In the genomic region with DNA sequence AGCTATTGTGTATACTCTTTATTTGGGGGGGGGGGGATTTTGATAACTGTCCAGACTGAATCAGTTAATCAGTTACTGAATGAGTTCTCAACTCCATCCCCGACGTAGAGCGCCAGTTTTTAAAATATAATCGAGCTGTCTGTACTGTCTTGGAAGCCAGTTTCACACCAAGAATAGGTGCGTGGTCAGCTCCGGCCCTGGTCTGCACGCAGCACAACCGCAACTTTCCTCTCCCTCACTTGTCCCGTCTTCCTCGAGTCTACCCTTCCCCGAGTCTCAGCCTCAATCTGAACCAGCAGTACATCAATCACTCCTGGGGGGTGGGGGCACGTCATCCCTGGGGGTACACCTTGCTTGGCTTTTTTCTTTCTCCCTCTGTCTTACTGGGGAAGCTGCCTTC, we compare ENCODE assay signal across 15 mouse cellular contexts. TPM values are rescaled to one million over a fixed set of nuclear protein-coding genes. Genes with fewer than 3 reads are reported as not detected.
DNase-seq lines count a peak whose midpoint lies in the region; ATAC-seq lines count a peak whose summit lies in the region.
"Had no signal": no experiment of that assay in that cellular context is flagged by ENCODE, and none has a peak within 500 bp of the region (broad histone marks: within the 10 kb centered on the region; RNA-seq: fewer than 3 reads in every experiment).

No protein-coding gene starts in this region.

- WGBS in heart, embryonic 14.5 days: 91% methylated on average over 12 of the region's 12 CpGs
- 85% methylated on average over 12 of the region's 12 CpGs for WGBS in heart, embryonic 12.5 days
- WGBS in forebrain, embryonic 13.5 days: 39% methylated on average over 12 of the region's 12 CpGs
- WGBS in hindbrain, embryonic 13.5 days: 28% methylated on average over 12 of the region's 12 CpGs
- WGBS in midbrain, embryonic 16.5 days: 32% methylated on average over 12 of the region's 12 CpGs

- H3K36me3 ChIP-seq in heart, embryonic 14.5 days (ENCODE audit: control insufficient read depth, insufficient read depth, low read length): peaks cover 54% of the 10 kb centered on the region
- H3K36me3 ChIP-seq in heart, embryonic 12.5 days: peaks cover 29% of the 10 kb centered on the region
- H3K36me3 ChIP-seq in forebrain, embryonic 13.5 days (ENCODE audit: poor library complexity, severe bottlenecking): no peaks in the 10 kb centered on the region
- no peaks in the 10 kb centered on the region for H3K36me3 ChIP-seq in hindbrain, embryonic 13.5 days
- no peaks in the 10 kb centered on the region for H3K36me3 ChIP-seq in midbrain, embryonic 16.5 days (ENCODE audit: control insufficient read depth, insufficient read depth, low read length)
- H3K36me3 ChIP-seq: heart, embryonic 15.5 days had no signal

- DNase-seq in adrenal gland, adult 2 months: no peak
- DNase-seq in right cerebral cortex, postnatal 14 days: no peak
- no peak for DNase-seq in layer of hippocampus, postnatal 10 days (ENCODE audit: low spot score in 2 of 2)
- DNase-seq: B cell, adult 2 months; cerebellum, adult 18-20 months; kidney, adult 8-10 months; kidney, postnatal 36 days; thymus, adult 2 months had no signal

- H3K4me1 ChIP-seq in heart, embryonic 14.5 days (ENCODE audit: control insufficient read depth in 2 of 2, insufficient read depth in 2 of 2, low read length in 2 of 2): peaks cover 13 to 25% of the 10 kb centered on the region in 2 experiments
- H3K4me1 ChIP-seq in heart, embryonic 12.5 days (replicated peaks): peaks cover 28% of the 10 kb centered on the region
- H3K4me1 ChIP-seq in forebrain, embryonic 13.5 days: peaks cover 39% of the 10 kb centered on the region
- H3K4me1 ChIP-seq in hindbrain, embryonic 13.5 days (replicated peaks): peaks cover 15% of the 10 kb centered on the region
- H3K4me1 ChIP-seq in midbrain, embryonic 16.5 days (ENCODE audit: control insufficient read depth, insufficient read depth, low read length): peaks cover 6% of the 10 kb centered on the region; the same call in 1 of the 2 replicates

- H3K27me3 ChIP-seq in heart, embryonic 14.5 days (ENCODE audit: control insufficient read depth, insufficient read depth, low read length): no peaks in the 10 kb centered on the region
- no peaks in the 10 kb centered on the region for H3K27me3 ChIP-seq in heart, embryonic 12.5 days (replicated peaks)
- peaks cover 18% of the 10 kb centered on the region for H3K27me3 ChIP-seq in forebrain, embryonic 13.5 days
- peaks cover 81% of the 10 kb centered on the region for H3K27me3 ChIP-seq in hindbrain, embryonic 13.5 days
- peaks cover 17% of the 10 kb centered on the region for H3K27me3 ChIP-seq in midbrain, embryonic 16.5 days (ENCODE audit: control insufficient read depth, insufficient read depth, low read depth, low read length)
- H3K27me3 ChIP-seq: heart, embryonic 15.5 days had no signal

- H3K9ac ChIP-seq in heart, embryonic 14.5 days (ENCODE audit: low read length): 0 out of 2 replicates have a peak overlapping the region, but pooled peaks have one; percentile 8
- H3K9ac ChIP-seq in heart, embryonic 12.5 days: no peak overlapping the region
- H3K9ac ChIP-seq in forebrain, embryonic 13.5 days: no peak overlapping the region
- H3K9ac ChIP-seq in hindbrain, embryonic 13.5 days: no peak overlapping the region
- no peak overlapping the region for H3K9ac ChIP-seq in midbrain, embryonic 16.5 days (ENCODE audit: low read depth, low read length)
- H3K9ac ChIP-seq: heart, embryonic 15.5 days; liver, embryonic 14.5 days had no signal

- H3K27ac ChIP-seq in heart, embryonic 14.5 days (replicated peaks in 1 of 2; ENCODE audit: control insufficient read depth in 1 of 2, insufficient read depth in 1 of 2, low read depth in 2 of 2, low read length in 2 of 2): no peak overlapping the region
- H3K27ac ChIP-seq in heart, embryonic 12.5 days (ENCODE audit: poor library complexity, severe bottlenecking): no peak overlapping the region
- no peak overlapping the region for H3K27ac ChIP-seq in forebrain, embryonic 13.5 days
- H3K27ac ChIP-seq in hindbrain, embryonic 13.5 days: no peak overlapping the region
- no peak overlapping the region for H3K27ac ChIP-seq in midbrain, embryonic 16.5 days (ENCODE audit: low read length)
- H3K27ac ChIP-seq: heart, embryonic 15.5 days; liver, embryonic 14.5 days had no signal

- H3K9me3 ChIP-seq in heart, embryonic 14.5 days (ENCODE audit: control insufficient read depth, low read length): no peaks in the 10 kb centered on the region
- H3K9me3 ChIP-seq in heart, embryonic 12.5 days (replicated peaks): no peaks in the 10 kb centered on the region
- H3K9me3 ChIP-seq in forebrain, embryonic 13.5 days (replicated peaks): no peaks in the 10 kb centered on the region
- no peaks in the 10 kb centered on the region for H3K9me3 ChIP-seq in hindbrain, embryonic 13.5 days
- no peaks in the 10 kb centered on the region for H3K9me3 ChIP-seq in midbrain, embryonic 16.5 days (replicated peaks; ENCODE audit: control insufficient read depth, low read length, poor library complexity, severe bottlenecking)
- H3K9me3 ChIP-seq: heart, embryonic 15.5 days had no signal

- no peak overlapping the region for H3K4me2 ChIP-seq in heart, embryonic 14.5 days (ENCODE audit: low read length)
- no peak overlapping the region for H3K4me2 ChIP-seq in heart, embryonic 12.5 days
- H3K4me2 ChIP-seq in forebrain, embryonic 13.5 days: peak overlapping the region; percentile 47
- H3K4me2 ChIP-seq in hindbrain, embryonic 13.5 days: peak overlapping the region; percentile 41
- H3K4me2 ChIP-seq in midbrain, embryonic 16.5 days (ENCODE audit: low read length): peak overlapping the region; percentile 48
- H3K4me2 ChIP-seq: heart, embryonic 15.5 days had no signal

- no peak for ATAC-seq in heart, embryonic 14.5 days (ENCODE audit: insufficient number of reproducible peaks, insufficient read depth, low FRiP score, low read depth)
- no peak for ATAC-seq in heart, embryonic 12.5 days (ENCODE audit: insufficient number of reproducible peaks, low FRiP score)
- ATAC-seq in forebrain, embryonic 13.5 days: peak; percentile 24
- ATAC-seq in hindbrain, embryonic 13.5 days (ENCODE audit: low FRiP score): 0 out of 2 replicates have a peak, but pooled peaks have one; percentile 36
- 0 out of 2 replicates have a peak, but pooled peaks have one; percentile 38 for ATAC-seq in midbrain, embryonic 16.5 days

- H3K4me3 ChIP-seq in heart, embryonic 14.5 days (ENCODE audit: control insufficient read depth in 1 of 2, insufficient read depth in 1 of 2, low read depth in 1 of 2, low read length in 2 of 2): no peak overlapping the region
- no peak overlapping the region for H3K4me3 ChIP-seq in heart, embryonic 12.5 days
- H3K4me3 ChIP-seq in forebrain, embryonic 13.5 days: peak overlapping the region; percentile 18; the same call in 1 of the 2 replicates
- H3K4me3 ChIP-seq in hindbrain, embryonic 13.5 days: 0 out of 2 replicates have a peak overlapping the region, but pooled peaks have one; percentile 14
- no peak overlapping the region for H3K4me3 ChIP-seq in midbrain, embryonic 16.5 days (ENCODE audit: low read depth, low read length)
- H3K4me3 ChIP-seq: heart, embryonic 15.5 days had no signal

RNA-seq across cellular contexts. Expression of a gene that starts 8.4 kb away (rescaled TPM):
- polyA plus RNA-seq in heart, embryonic 14.5 days (2014; fragmentation: Nextera tagmentation; extraction: Ambion mirVana): 24.0 and 25.5 TPM in 2 replicates
- 27.4 and 28.1 TPM in 2 replicates for polyA plus RNA-seq in heart, embryonic 12.5 days (2016; fragmentation: Nextera tagmentation; extraction: Ambion mirVana)
- polyA plus RNA-seq in forebrain, embryonic 13.5 days (2015; fragmentation: Nextera tagmentation; extraction: Ambion mirVana): 18.6 and 19.7 TPM in 2 replicates
- 7.1 and 7.8 TPM in 2 replicates for polyA plus RNA-seq in hindbrain, embryonic 13.5 days (2015; fragmentation: Nextera tagmentation; extraction: Ambion mirVana)
- polyA plus RNA-seq in midbrain, embryonic 16.5 days (2015; fragmentation: Nextera tagmentation; extraction: Ambion mirVana): 2.2 and 4.4 TPM in 2 replicates
- total RNA-seq in adrenal gland, adult 2 months (2021): 1 to 10 TPM; 2.3 to 8.1 TPM
- 0.38 and 1.1 TPM in 2 replicates for polyA plus RNA-seq in adrenal gland, adult 2 months (2012; rRNA removed)
- total RNA-seq in layer of hippocampus, postnatal 10 days (2021): 1 to 10 TPM; 4.2 to 4.8 TPM

Comparison
In these comparisons a context has a peak if more than half of its experiments do, and no peak if none do; other contexts are left out.
1. ATAC-seq: peak in forebrain, embryonic 13.5 days (single experiment), hindbrain, embryonic 13.5 days (single experiment) and midbrain, embryonic 16.5 days (single experiment); none in heart, embryonic 14.5 days (single experiment) and heart, embryonic 12.5 days (single experiment).
2. H3K4me2 ChIP-seq: peak in forebrain, embryonic 13.5 days (single experiment), hindbrain, embryonic 13.5 days (single experiment) and midbrain, embryonic 16.5 days (single experiment); none in heart, embryonic 14.5 days (single experiment) and heart, embryonic 12.5 days (single experiment).
3. H3K4me3 ChIP-seq: peak in forebrain, embryonic 13.5 days (single experiment) and hindbrain, embryonic 13.5 days (single experiment); none in heart, embryonic 14.5 days (0 of 2), heart, embryonic 12.5 days (single experiment) and midbrain, embryonic 16.5 days (single experiment).